8 mouse cellular contexts compared by ENCODE assay signal in the genomic region with DNA sequence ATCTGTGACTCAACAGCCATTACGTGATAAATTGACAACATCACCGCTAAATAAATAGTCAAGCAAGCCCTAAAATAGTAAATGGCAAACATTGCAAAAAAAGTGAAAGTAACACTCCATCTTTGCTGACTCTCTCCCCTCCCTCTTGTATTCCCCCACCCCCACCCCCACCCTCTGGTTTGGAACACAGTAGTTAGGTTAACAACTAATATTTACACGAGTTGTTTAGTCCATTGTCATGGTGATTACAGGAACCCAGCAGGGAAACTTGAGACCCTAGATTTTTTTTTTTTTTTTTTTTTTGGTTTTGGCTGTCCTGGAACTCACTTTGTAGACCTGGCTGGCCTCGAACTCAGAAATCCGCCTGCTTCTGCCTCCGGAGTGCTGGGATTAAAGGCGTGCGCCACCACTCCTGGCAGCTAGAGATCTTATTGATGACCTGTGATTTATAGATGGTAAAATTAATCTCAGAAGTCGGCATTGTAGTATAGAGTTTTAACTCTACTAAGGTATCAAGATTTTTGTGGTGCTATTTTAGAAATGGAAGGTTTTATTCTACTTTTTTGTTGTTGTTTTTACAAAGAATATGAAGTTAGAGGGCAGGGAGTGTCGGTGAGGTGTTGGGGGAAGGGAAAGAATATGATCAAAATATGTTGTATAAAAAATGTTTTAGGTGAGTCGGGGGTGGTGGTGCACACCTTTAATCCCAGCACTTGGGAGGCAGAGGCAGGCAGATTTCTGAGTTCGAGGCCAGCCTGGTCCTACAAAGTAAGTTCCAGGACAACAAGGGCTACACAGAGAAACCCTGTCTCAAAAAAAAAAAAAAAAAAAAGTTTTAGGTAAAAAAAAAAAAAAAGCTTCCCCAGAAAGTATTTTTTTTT. TPM values are rescaled to one million over a fixed set of nuclear protein-coding genes. Genes with fewer than 3 reads are reported as not detected.
DNase-seq lines count a peak whose midpoint lies in the region; ATAC-seq and TF ChIP-seq lines count a peak whose summit lies in the region.

No protein-coding gene starts in this region.

- 57% methylated on average over 12 of the region's 12 CpGs for WGBS in lung, embryonic 14.5 days
- WGBS in embryonic facial prominence, embryonic 11.5 days, result 66% methylated on average over 12 of the region's 12 CpGs
- WGBS in midbrain, embryonic 12.5 days, result 65% methylated on average over 12 of the region's 12 CpGs

- ATAC-seq in lung, embryonic 14.5 days (ENCODE audit: insufficient read depth), result peak; percentile 20; the same call in 1 of the 2 replicates
- no peak for ATAC-seq in embryonic facial prominence, embryonic 11.5 days (replicated peaks; ENCODE audit: insufficient number of reproducible peaks, low FRiP score, low TSS enrichment, low read depth)
- peak; percentile 12 for ATAC-seq in inflammation-experienced regulatory T-cells, adult 6 months
- ATAC-seq in midbrain, embryonic 12.5 days (ENCODE audit: low FRiP score, low read depth), result 0 out of 2 replicates have a peak, but pooled peaks have one; percentile 7

- H3K4me2 ChIP-seq in lung, embryonic 14.5 days, result peak overlapping the region; percentile 75
- peak overlapping the region; percentile 72 for H3K4me2 ChIP-seq in embryonic facial prominence, embryonic 11.5 days (ENCODE audit: low read depth, low read length)
- peak overlapping the region; percentile 62 for H3K4me2 ChIP-seq in midbrain, embryonic 12.5 days (replicated peaks)

- H3K9ac ChIP-seq in lung, embryonic 14.5 days, result peak overlapping the region; percentile 98
- H3K9ac ChIP-seq in embryonic facial prominence, embryonic 11.5 days (replicated peaks; ENCODE audit: low read length), result peak overlapping the region; percentile 97
- peak overlapping the region; percentile 94 for H3K9ac ChIP-seq in midbrain, embryonic 12.5 days (replicated peaks)

- peak overlapping the region; percentile 100 for H3K27ac ChIP-seq in lung, embryonic 14.5 days (ENCODE audit: low read depth)
- H3K27ac ChIP-seq in embryonic facial prominence, embryonic 11.5 days (replicated peaks; ENCODE audit: low read depth, low read length), result peak overlapping the region; percentile 100
- H3K27ac ChIP-seq in midbrain, embryonic 12.5 days (replicated peaks), result peak overlapping the region; percentile 100

- peak overlapping the region; percentile 72 for H3K4me3 ChIP-seq in lung, embryonic 14.5 days (ENCODE audit: low read depth, low read length)
- peak overlapping the region; percentile 71 for H3K4me3 ChIP-seq in embryonic facial prominence, embryonic 11.5 days (ENCODE audit: low read depth, low read length)
- H3K4me3 ChIP-seq in midbrain, embryonic 12.5 days, result peak overlapping the region; percentile 70

- peak; percentile 11 for DNase-seq in lung, embryonic 14.5 days
- no peak for DNase-seq in lung, postnatal 14 days
- DNase-seq in embryonic facial prominence, embryonic 11.5 days (ENCODE audit: low spot score), result no peak
- DNase-seq in MN1 (ENCODE audit: low spot score), result no peak
- DNase-seq in adipocyte (ENCODE audit: low spot score), result no peak
- DNase-seq in urinary bladder, postnatal 36 days (ENCODE audit: low spot score in 2 of 2), result no peak

- TF ChIP-seq CTCF in lung, embryonic 14.5 days (IDR thresholded peaks at IDR 0.05; ENCODE audit: low read depth), result no peak

- no peaks in the 10 kb centered on the region for H3K4me1 ChIP-seq in lung, embryonic 14.5 days (ENCODE audit: insufficient read depth)
- no peaks in the 10 kb centered on the region for H3K4me1 ChIP-seq in embryonic facial prominence, embryonic 11.5 days (ENCODE audit: control insufficient read depth, insufficient read depth, low read length)
- no peaks in the 10 kb centered on the region for H3K4me1 ChIP-seq in midbrain, embryonic 12.5 days

- no peaks in the 10 kb centered on the region for H3K9me3 ChIP-seq in lung, embryonic 14.5 days (ENCODE audit: low read depth, low read length)
- no peaks in the 10 kb centered on the region for H3K9me3 ChIP-seq in embryonic facial prominence, embryonic 11.5 days (replicated peaks; ENCODE audit: control insufficient read depth, low read length)
- H3K9me3 ChIP-seq in midbrain, embryonic 12.5 days, result no peaks in the 10 kb centered on the region

- no peaks in the 10 kb centered on the region for H3K27me3 ChIP-seq in lung, embryonic 14.5 days (ENCODE audit: insufficient read depth, low read length)
- no peaks in the 10 kb centered on the region for H3K27me3 ChIP-seq in embryonic facial prominence, embryonic 11.5 days (ENCODE audit: control insufficient read depth, insufficient read depth, low read length)
- H3K27me3 ChIP-seq in midbrain, embryonic 12.5 days, result no peaks in the 10 kb centered on the region

- H3K36me3 ChIP-seq in lung, embryonic 14.5 days (ENCODE audit: insufficient read depth), result no peaks in the 10 kb centered on the region
- H3K36me3 ChIP-seq in embryonic facial prominence, embryonic 11.5 days (replicated peaks; ENCODE audit: control insufficient read depth, insufficient read depth, low read depth, low read length), result no peaks in the 10 kb centered on the region
- no peaks in the 10 kb centered on the region for H3K36me3 ChIP-seq in midbrain, embryonic 12.5 days

RNA-seq across cellular contexts. Expression of a gene that starts 1.1 kb away (rescaled TPM):
- 3.3 and 6.2 TPM in 2 replicates for polyA plus RNA-seq in lung, embryonic 14.5 days (2014; fragmentation: Nextera tagmentation; extraction: Ambion mirVana)
- 5.2 and 6.3 TPM in 2 replicates for polyA plus RNA-seq in embryonic facial prominence, embryonic 11.5 days (2014; fragmentation: Nextera tagmentation; extraction: Ambion mirVana)
- 1 to 10 TPM; 3.3 to 6.2 (median 3.6) TPM for polyA plus RNA-seq in inflammation-experienced regulatory T-cells, adult 6 months (2017; shearing (Covaris generic))
- polyA plus RNA-seq in midbrain, embryonic 12.5 days (2016; fragmentation: Nextera tagmentation; extraction: Ambion mirVana), result 8.4 and 9.0 TPM in 2 replicates
